Mouse (Mus musculus) NIH3T3 (cell line): ENCODE measurements around the gene Ift43.

Experiments used
- DNase-seq: peaks from one replicate; pipeline ENCODE4 v3.0.0-alpha.2; 2012; ENCODE audit warnings: low read depth

Ift43 gene

GRCm38 (mm10) chr12:86174369-86174768 lies 92.0 kb downstream of the Ift43 start:
- DNase-seq = no peak

- DNase-seq = no peak
Observed at GRCm38 (mm10) chr12:86175476-86175942, 93.2 kb downstream of the Ift43 start.

DNA sequence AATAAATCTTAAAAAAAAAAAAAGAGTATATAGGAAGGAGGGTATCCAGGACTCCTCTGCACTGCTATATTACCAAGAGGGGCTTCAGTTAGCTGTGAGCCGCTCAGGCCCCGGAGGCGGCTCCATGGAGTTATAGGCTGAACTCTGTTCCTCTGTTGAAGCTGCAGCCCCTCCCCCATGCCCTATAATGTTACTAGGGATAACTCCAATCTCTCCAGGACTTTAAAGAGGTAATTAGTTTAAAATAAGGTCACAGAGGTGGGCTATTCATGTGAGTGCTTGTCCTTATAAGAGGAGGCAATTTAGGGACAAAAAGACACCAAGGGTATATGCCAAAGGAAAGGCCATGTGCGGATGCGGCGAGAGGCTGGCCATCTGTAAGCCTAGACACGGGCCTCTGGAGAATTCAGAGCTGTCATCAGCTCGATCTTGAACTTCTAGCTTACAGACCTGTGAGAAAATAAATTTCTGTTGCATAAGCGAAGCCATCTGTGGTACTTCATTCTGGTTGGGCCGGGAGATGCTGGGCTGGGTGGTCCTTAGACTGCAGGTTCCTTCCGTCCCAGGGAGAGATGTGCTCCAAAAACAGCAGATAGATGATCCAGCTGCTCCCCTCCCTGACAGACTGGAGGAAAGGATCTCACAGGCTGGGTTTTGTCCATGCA lies 94.5 kb downstream of the Ift43 start:
- no peak for DNase-seq

GRCm38 (mm10) chr12:86179266-86179665 lies 96.9 kb downstream of the Ift43 start:
- DNase-seq = peak; percentile 36

DNA sequence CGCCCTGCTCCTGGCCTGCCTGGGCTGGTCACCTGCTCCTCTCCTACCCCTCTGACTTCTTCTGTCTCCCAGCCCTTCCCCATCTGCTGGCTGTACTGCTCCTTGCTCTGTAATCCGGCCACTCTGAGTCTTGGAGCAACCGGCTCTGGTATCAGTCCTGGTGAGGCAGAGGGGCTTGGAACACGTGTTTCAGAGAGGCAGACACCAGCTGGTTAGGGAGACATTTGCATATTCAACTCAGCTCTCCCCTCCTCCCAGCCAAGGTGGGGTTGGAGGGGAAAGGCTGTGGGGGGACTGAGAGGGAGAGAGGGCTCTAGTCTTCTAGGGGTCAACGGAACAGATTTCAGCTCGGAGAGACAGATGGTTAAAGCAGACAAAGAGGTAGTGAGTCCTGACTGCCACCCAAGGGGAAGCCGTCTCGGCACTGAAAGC lies 99.0 kb downstream of the Ift43 start:
- no peak for DNase-seq

DNA sequence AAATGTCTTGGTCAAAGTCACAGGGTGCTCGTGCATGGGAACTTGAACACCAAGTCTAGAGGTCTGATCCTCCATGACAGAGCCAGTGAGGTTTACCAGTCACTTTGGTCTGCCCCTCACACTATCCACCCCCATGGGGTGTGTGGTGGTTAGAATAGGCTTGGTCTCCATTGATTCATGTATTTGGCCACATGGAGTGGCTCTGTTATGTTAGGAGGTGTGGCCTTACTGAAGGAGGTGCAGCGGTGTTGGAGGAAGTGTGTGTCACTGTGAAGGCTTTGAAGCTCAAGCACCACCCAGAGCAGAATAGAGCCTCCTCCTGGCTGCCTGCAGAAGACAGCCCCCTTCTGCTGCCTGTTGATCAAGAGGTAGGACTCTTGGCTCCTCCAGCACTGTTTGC lies 99.5 kb downstream of the Ift43 start:
- DNase-seq = no peak

DNA sequence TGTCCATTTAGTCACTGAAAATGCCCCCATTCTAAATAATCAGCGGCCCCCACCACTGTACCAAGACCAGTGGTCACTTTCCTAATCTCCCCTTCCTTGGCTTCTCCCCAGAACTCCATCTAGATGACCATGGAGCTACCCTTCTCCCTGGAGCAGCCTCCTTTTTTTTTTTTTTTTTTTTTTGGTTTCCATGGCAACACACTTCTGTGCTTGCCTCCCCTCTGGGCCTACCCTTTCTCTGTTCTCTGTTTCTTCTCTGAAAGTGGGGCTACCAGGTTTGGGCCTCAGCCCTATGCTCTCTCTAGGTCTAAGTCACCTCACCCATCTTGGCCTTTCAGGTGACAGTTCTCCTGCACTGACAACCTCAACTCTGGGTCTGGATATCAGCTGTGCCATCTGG lies 100.1 kb downstream of the Ift43 start:
- DNase-seq = no peak

- peak; percentile 44 for DNase-seq
Observed at GRCm38 (mm10) chr12:86188161-86188560, 105.8 kb downstream of the Ift43 start.

DNA sequence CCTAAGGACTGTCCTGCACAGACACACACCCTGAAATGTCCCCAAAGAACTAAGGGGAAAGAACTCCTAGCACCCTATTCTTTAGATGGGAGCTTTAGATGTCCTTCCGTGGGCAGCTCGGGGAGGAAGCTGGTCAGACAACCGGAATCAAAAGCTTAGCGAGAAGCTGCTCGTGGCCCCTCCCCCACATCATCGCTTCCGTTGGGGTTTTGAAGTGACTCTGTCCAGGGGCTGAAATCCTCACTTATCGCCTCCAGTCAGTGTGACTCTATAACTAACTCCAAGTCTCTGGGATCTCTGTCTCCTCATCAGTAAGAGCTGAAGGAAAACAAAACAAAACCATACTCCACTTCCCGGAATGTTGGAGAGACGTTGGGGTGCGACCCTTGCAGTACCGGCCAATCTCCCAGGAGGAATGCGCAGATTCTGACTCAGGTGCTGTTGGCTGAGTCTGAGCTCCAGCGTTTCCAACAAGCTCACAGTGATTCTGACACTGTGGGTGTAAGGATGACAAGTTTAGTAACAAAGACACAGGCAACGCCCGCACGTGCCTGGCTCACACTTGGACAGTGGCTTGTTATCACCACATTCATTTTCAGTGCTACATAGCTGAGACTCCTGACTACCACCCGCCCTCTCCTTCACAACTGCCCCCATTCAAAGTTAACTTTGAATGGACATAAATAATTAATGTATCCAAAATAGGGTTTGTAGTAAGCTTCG lies 107.4 kb downstream of the Ift43 start:
- peak; percentile 58 for DNase-seq

DNA sequence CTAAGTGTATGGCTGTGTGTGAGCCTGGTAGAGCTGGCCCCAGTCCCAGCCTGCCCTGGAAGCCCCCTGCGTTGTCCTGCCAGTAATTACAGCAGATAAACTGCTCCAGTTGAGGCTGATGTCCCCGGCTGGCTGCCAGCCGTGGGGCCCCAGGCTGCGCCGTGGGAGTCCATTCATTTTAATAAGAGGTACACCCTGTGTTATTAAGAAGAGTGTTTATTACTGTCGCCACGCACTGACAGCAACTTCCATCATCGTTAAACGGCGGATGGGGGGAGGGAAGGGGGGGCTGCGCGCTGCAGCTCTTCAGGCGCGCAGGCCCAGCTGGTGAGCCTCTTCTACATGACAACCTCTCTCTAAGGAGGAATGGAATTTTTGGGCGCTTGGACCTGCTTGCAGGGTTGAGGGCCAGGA lies 109.7 kb downstream of the Ift43 start:
- DNase-seq = no peak

GRCm38 (mm10) chr12:86196944-86197343 lies 114.6 kb downstream of the Ift43 start:
- no peak for DNase-seq

DNA sequence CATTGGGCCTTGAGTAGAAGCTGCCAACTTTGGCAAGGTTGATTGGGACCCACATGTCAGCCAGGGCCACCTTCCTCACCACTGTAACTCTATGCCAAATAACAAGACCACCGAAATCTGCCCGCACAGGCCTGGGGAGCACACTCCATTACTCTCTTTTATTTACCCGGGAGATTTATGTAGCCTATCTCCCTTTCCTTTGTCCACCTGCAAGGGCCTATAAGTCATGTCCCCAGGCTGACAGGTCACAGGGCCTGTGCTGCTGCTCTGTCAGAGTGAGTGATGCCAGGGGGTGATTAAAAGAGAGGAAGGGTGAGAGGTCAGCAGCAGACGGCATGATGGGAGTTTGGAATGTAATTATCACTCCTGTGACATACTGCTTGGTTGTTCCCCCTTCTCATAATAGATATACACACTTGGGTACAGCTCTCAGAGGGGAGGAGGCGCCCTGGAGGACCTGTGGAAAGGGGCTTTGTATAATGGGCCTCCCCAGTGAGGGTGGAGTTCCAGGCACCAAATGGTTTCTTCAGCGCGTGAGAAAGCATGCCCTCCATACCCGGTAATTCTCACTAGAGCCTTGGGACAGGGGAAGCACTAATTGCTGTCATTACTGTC lies 121.2 kb downstream of the Ift43 start:
- DNase-seq = no peak

GRCm38 (mm10) chr12:86211099-86211520 lies 128.8 kb downstream of the Ift43 start:
- no peak for DNase-seq
